Comparison of ENCODE assay signal across 15 mouse cellular contexts in the genomic region with DNA sequence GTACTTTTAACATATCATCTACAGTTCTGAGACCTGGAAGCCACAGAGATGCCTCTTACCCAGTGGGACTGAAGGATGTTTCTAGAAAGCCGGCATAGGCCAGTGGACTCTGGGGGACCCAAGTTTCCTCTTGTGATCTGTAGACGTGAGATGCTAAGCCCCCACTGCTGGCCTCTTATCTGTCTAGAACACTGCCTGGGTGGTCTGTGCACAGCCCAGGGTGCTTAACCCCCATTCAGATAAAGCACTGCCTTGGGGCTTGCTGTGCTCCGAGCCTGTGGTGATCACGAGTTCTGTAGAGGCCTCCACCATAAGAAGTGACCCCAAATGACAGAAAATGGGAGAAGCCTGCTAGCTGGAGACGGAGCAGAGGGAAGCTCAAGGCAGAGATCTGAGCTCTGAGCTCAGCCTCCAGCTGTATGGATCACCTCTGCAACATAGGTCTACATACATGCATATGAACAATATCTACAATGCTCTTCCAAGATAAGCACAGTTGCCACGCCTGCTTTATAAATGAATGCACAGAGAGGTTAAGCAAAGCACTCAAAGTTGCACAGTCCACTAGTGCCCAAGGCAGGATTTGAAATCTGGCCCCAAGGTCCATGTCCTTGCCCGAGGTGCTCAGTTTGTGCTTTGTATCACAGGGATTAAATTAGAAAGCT.
A peak's percentile ranks its signal among the peaks of the same experiment; 100 is the strongest.
DNase-seq lines count a peak whose midpoint lies in the region; ATAC-seq lines count a peak whose summit lies in the region.
"Had no signal": no experiment of that assay in that cellular context is flagged by ENCODE, and none has a peak within 500 bp of the region (broad histone marks: within the 10 kb centered on the region; RNA-seq: fewer than 3 reads in every experiment).

No protein-coding gene starts in this region.

- no peaks in the 10 kb centered on the region for H3K9me3 ChIP-seq in heart, embryonic 10.5 days
- no peaks in the 10 kb centered on the region for H3K9me3 ChIP-seq in neural tube, embryonic 11.5 days (ENCODE audit: control insufficient read depth, low read length)
- H3K9me3 ChIP-seq in liver, embryonic 16.5 days (replicated peaks; ENCODE audit: control insufficient read depth, low read length): no peaks in the 10 kb centered on the region
- H3K9me3 ChIP-seq: kidney, embryonic 15.5 days; neural tube, embryonic 15.5 days had no signal

- no peak for ATAC-seq in neural tube, embryonic 11.5 days (ENCODE audit: insufficient read depth, low FRiP score, low TSS enrichment)
- ATAC-seq in liver, embryonic 16.5 days (ENCODE audit: low read depth): peak; percentile 90
- ATAC-seq: intestine, postnatal 0 days; lung, postnatal 0 days had no signal

- WGBS in heart, embryonic 10.5 days: 52% methylated on average over 7 of the region's 7 CpGs
- 82% methylated on average over 7 of the region's 7 CpGs for WGBS in neural tube, embryonic 11.5 days
- WGBS in liver, embryonic 16.5 days (ENCODE audit: insufficient replicate concordance): 30% methylated on average over 7 of the region's 7 CpGs

- no peak overlapping the region for H3K9ac ChIP-seq in neural tube, embryonic 11.5 days (ENCODE audit: low read length)
- peak overlapping the region; percentile 6; the same call in 1 of the 2 replicates for H3K9ac ChIP-seq in liver, embryonic 16.5 days (ENCODE audit: low read depth, low read length)
- H3K9ac ChIP-seq: kidney, embryonic 15.5 days; neural tube, embryonic 15.5 days had no signal

- no peak overlapping the region for H3K4me3 ChIP-seq in heart, embryonic 10.5 days
- no peak overlapping the region for H3K4me3 ChIP-seq in neural tube, embryonic 11.5 days (ENCODE audit: low read depth, low read length)
- H3K4me3 ChIP-seq in liver, embryonic 16.5 days (ENCODE audit: low read depth, low read length): no peak overlapping the region
- H3K4me3 ChIP-seq: kidney, embryonic 15.5 days; neural tube, embryonic 15.5 days had no signal

- H3K36me3 ChIP-seq in heart, embryonic 10.5 days: no peaks in the 10 kb centered on the region
- no peaks in the 10 kb centered on the region for H3K36me3 ChIP-seq in neural tube, embryonic 11.5 days (ENCODE audit: control insufficient read depth, insufficient read depth, low read length)
- no peaks in the 10 kb centered on the region for H3K36me3 ChIP-seq in liver, embryonic 16.5 days (ENCODE audit: control insufficient read depth, insufficient read depth)
- H3K36me3 ChIP-seq: kidney, embryonic 15.5 days; neural tube, embryonic 15.5 days had no signal

- peak overlapping the region; percentile 76; the same call in 1 of the 2 replicates for H3K27ac ChIP-seq in heart, embryonic 10.5 days
- no peak overlapping the region for H3K27ac ChIP-seq in neural tube, embryonic 11.5 days (ENCODE audit: low read depth, low read length)
- H3K27ac ChIP-seq in liver, embryonic 16.5 days (ENCODE audit: low read length): 0 out of 2 replicates have a peak overlapping the region, but pooled peaks have one; percentile 29
- H3K27ac ChIP-seq: hindbrain, postnatal 0 days; kidney, embryonic 15.5 days had no signal

- peaks cover 31% of the 10 kb centered on the region for H3K4me1 ChIP-seq in heart, embryonic 10.5 days
- no peaks in the 10 kb centered on the region for H3K4me1 ChIP-seq in neural tube, embryonic 11.5 days (ENCODE audit: control insufficient read depth, insufficient read depth, low read length)
- H3K4me1 ChIP-seq in liver, embryonic 16.5 days (ENCODE audit: control insufficient read depth, low read depth, low read length): peaks cover 29% of the 10 kb centered on the region

- peaks cover 4% of the 10 kb centered on the region; the same call in 1 of the 2 replicates for H3K27me3 ChIP-seq in heart, embryonic 10.5 days (ENCODE audit: insufficient read depth, poor library complexity, severe bottlenecking)
- H3K27me3 ChIP-seq in neural tube, embryonic 11.5 days (ENCODE audit: control insufficient read depth, insufficient read depth, low read length): no peaks in the 10 kb centered on the region
- H3K27me3 ChIP-seq in liver, embryonic 16.5 days (ENCODE audit: control insufficient read depth, insufficient read depth, low read depth, low read length): no peaks in the 10 kb centered on the region
- H3K27me3 ChIP-seq: kidney, embryonic 15.5 days; neural tube, embryonic 15.5 days had no signal

- DNase-seq in heart, embryonic 10.5 days (ENCODE audit: low spot score): peak; percentile 93
- no peak for DNase-seq in heart, adult 11 months
- DNase-seq in neural tube, embryonic 11.5 days (ENCODE audit: low spot score): peak; percentile 11
- no peak for DNase-seq in neural tube, embryonic 10.5 days (ENCODE audit: extremely low spot score, low spot score)
- peak; percentile 77 for DNase-seq in liver
- DNase-seq in frontal cortex, adult 2 months (ENCODE audit: extremely low spot score in 1 of 2, low spot score in 1 of 2): no peak
- no peak for DNase-seq in layer of hippocampus, adult 18-20 months (ENCODE audit: low spot score in 2 of 2)
- DNase-seq: cerebellum, adult 8-10 months; heart, postnatal 4 days had no signal

- no peak overlapping the region for H3K4me2 ChIP-seq in neural tube, embryonic 11.5 days (ENCODE audit: low read depth)
- H3K4me2 ChIP-seq in liver, embryonic 16.5 days (ENCODE audit: low read depth, low read length): peak overlapping the region; percentile 39
- H3K4me2 ChIP-seq: kidney, embryonic 15.5 days; neural tube, embryonic 15.5 days had no signal

Comparison
In these comparisons a context has a peak if more than half of its experiments do, and no peak if none do; other contexts are left out.
1. DNase-seq: peak in heart, embryonic 10.5 days (single experiment), neural tube, embryonic 11.5 days (single experiment) and liver (single experiment); none in heart, adult 11 months (single experiment), neural tube, embryonic 10.5 days (single experiment), frontal cortex, adult 2 months (0 of 2) and layer of hippocampus, adult 18-20 months (0 of 2).